Mouse (Mus musculus): ENCODE results near the gene Tmem182. TPM values are rescaled to one million over a fixed set of nuclear protein-coding genes. Genes with fewer than 3 reads are reported as not detected.

Gene Tmem182
- not detected for total RNA-seq (2023)

DNA sequence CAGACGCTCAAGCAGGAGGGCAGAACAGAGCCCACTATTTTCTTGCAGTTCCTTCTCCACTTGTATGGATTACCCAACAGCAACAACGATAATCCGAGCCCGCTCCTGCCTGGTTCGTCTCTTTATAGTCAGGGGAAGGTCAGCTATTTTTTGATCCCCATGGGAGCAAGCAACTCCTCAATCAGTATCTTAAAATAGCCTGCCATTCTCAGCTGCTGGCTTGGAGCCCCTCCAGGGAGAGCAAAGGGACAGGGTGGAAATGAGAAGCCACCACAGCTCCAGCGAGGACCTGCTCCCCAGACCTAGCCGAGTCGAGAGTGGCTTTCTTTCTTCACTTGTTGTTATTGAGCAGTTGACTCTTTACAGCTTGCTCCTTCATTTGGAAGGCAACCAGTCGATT lies at the start of gene Tmem182:
Gene Tmem182, plus strand, starts transcription at position 251 of the 400 bp plus-strand sequence.

DNA sequence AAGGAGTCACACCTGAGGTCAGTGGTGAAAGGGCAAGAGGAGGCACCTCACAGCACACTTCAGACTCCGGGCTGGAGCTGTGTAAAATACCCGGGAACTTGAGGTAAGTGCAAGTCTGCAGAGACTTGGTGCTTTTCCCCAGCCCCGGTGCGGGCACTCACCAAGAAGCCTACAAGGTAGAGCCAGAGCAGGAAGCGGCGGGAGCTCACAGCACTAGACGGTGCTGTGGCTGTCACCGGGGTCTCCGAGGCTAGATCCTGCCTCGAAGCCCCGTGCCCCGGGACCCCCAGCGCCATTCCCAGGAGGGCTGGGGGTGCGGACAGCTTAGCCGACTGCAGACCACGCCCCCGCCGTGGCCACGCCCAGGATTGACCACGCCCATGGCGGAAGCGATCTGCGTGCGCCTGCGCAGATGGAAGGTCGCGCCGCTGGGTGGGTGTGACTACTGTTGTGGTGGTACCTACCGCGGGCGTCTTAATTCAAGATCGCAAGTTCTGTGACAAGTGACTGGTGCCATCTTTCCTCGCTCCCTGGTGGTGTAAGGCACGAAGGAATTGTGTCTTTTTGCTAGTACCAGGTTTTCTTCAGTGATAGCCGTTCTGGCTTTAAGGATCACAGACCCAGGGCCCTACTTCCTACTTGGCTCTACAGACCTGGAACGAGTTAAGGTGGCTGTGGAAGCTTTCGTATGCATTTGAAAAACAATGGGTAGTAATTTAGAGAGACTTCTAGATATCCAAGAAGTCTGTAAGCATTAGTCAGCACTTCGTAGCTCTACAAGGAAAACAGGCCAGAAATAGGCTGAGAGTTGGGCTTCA lies 14.9 kb upstream of the Tmem182 start, which contains the start of gene Mfsd9:
Gene Mfsd9, minus strand, starts transcription at position 364 of the 818 bp plus-strand sequence.

Other genes with a start within 250 kb of the Tmem182 start
- not detected for gene Slc9a4, start 225.5 kb upstream of the Tmem182 start, total RNA-seq (2023)
- gene Slc9a2, start 125.0 kb upstream of the Tmem182 start, total RNA-seq (2023), result not detected
- 1 to 10 TPM in 1 of 2 experiments, under 1 TPM in 1; 0.82 to 1.6 TPM for gene Mfsd9, start 14.9 kb upstream of the Tmem182 start, total RNA-seq (2023)

Measured in T-cell, adult 66 days (primary cell).